Mouse (Mus musculus): Measurements from ENCODE around the gene Rhbdf2.

DNA sequence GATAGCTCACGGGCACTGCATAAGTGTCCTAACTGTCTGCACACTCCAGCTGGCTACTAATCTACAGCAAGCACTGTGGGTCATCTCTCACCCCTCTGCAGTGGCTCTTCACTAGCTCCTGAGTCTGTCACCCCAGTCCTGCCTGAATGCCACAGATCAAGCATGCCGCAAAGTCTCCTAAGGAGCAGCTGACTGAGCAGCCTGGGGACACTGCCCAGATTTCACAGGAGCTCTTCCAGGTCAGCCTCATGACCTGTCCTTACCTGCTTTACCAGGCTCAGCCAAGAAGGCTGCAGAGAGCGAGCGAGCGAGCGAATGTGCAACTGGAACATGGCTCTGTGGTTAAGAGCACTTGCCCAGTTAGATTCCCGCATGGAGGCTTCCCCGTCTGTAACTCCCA is 59.3 kb downstream of the Rhbdf2 start:
- TF ChIP-seq CTCF (IDR thresholded peaks at IDR 0.05; ENCODE audit: borderline replicate concordance, insufficient read depth, low read length) (no peak), POLR2A (IDR thresholded peaks at IDR 0.05; ENCODE audit: low read depth, low read length) (no peak)

All from embryonic fibroblast, embryonic 13.5 days (primary cell).